Mouse (Mus musculus) cortical plate, adult 2 months (tissue): ENCODE measurements at regions not wholly inside any gene's neighbourhood (a gene's known extent, or its start where the extent isn't known, plus 50 kb on each side); places are given as distances from the start of the nearest gene placed in this dataset.

ENCODE experiments used
- H3K27ac ChIP-seq: fragments of 200-500 bp; 2 replicates; pipeline ENCODE4 v1.5.1; 2012; ENCODE audit warnings: low read length, control low read depth, inconsistent platforms; ENCODE audit not compliant: insufficient read depth
- H3K4me1 ChIP-seq: fragments of 200-500 bp; 2 replicates; pipeline ENCODE4 v1.6.1; 2011; ENCODE audit warnings: low read length; ENCODE audit not compliant: control insufficient read depth, insufficient read depth
- H3K4me3 ChIP-seq: fragments of 200-500 bp; 2 replicates; pipeline ENCODE4 v1.5.1; 2011; ENCODE audit warnings: mild to moderate bottlenecking, low read length, control low read depth; ENCODE audit not compliant: insufficient read depth
- CTCF ChIP-seq: fragments of 200-500 bp; IDR thresholded peaks from 2 replicates; pipeline ENCODE4 v1.5.1; 2011; ENCODE audit warnings: mild to moderate bottlenecking, control low read depth, low read length; ENCODE audit not compliant: insufficient read depth; ENCODE audit errors: extremely low read depth
- POLR2A ChIP-seq: fragments of 200-500 bp; IDR thresholded peaks from 2 replicates; pipeline ENCODE4 v1.6.1; 2011; ENCODE audit warnings: mild to moderate bottlenecking, low read length, control low read depth; ENCODE audit not compliant: insufficient read depth; ENCODE audit errors: extremely low read depth

DNA sequence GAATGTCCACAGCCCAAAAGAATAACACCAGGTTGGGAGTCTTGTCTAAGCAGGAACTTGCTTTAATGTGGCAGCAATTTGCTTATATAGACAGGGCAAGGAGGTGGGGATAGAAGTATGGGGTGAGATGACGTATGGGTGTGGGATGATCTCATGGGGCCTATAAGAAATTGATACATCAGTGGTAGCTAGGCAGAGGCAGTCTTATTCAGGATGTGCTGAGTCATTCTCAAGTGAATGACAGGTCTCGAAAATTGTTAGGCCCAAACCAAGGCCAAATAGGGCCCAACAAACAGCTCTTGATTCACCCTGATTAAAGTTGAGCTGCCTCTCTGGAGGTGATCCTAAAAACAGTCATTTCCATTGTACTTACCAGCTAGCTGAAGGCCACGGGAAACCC lies 162.3 kb upstream of the Zc3h12c start:
- Histone ChIP-seq H3K4me3 (no peak overlapping the region), H3K27ac (no peak overlapping the region), H3K4me1 (no peaks in the 10 kb centered on the region)
- TF ChIP-seq CTCF (no peak), POLR2A (no peak)

DNA sequence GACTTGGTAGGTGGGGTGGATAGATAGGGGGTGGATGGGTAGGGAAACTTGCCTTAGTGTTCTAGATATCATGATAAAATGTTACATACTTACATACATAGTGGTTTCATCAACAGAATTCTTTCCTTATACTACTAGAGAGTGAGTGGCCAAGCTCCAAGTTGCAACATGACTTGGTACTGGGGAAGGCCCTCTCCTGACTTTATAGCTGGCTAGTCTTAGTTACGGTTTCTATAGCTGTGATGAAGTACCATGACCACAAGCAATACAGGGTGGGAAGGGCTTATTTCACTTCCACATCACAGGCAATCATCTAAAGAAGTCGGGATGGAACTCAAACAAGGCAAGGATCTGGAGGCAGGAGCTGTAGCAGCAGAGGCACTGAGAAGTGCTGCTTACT lies 156.0 kb upstream of the Zc3h12c start:
- no peaks in the 10 kb centered on the region for H3K4me1 ChIP-seq
- H3K27ac ChIP-seq = no peak overlapping the region
- no peak for TF ChIP-seq POLR2A
- no peak for TF ChIP-seq CTCF
- H3K4me3 ChIP-seq = no peak overlapping the region

DNA sequence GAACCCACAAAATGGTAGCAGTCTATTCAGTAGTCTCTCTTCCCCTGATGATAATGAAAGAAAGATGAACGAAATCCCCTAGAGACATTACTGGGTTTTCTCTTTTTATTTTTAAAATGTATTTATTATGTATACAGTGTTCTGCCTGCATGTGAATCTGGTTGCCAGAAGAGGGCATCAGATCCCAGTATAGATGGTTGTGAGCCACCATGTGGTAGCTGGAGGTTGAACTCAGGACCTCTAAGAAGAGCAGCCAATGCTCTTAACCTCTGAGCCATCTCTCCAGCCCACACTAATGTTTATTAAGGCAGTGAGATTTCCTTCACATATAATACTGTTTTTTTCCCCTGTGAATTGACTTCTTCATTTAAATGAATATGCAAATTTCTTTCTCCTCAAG lies 155.4 kb upstream of the Zc3h12c start:
- Histone ChIP-seq H3K4me1 (no peaks in the 10 kb centered on the region), H3K27ac (no peak overlapping the region), H3K4me3 (no peak overlapping the region)
- TF ChIP-seq POLR2A = no peak
- TF ChIP-seq CTCF = 0 out of 2 replicates have a peak, but pooled peaks have one; percentile 14

DNA sequence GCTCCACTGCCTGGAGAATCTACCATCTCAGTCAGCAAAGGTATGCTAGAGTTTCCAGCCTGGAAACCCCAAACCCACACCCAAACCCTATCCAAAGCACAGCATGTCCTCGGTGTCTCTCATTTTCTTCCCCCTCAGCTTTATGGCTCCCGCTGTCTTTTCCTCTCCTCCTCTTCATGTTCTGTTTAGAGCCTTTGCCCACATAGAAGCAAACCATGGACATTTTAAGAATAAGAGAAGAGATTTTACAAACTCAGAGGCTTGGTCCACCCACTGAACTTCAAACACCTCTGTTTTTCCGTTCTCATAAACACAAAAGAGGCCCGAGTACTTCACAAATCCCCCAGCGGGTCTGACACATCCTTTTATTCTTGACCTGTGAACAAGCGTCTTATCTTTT lies 154.9 kb upstream of the Zc3h12c start:
- H3K4me1 ChIP-seq = no peaks in the 10 kb centered on the region
- no peak overlapping the region for H3K27ac ChIP-seq
- TF ChIP-seq POLR2A (no peak), CTCF (no peak)
- no peak overlapping the region for H3K4me3 ChIP-seq

DNA sequence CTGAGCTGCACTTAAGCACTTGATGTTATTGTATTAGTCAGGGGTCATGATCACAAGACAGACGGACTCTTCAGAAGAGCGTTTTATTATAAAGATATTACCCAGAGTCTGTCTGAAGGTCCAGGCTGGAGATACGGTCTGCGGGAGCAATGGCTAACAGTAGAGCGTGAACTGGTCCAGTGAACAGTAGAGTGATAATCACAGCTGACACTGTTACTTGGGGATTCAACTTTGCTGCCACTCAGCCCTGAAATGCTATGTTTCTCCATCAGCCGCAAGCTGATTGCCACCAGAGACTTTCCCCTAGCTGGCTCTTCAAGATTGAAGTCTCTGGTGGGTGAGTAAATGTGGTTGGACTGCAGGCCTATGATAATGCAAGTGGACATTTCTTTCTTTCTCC lies 133.1 kb upstream of the Zc3h12c start:
- Histone ChIP-seq H3K4me1 (no peaks in the 10 kb centered on the region), H3K4me3 (no peak overlapping the region)
- TF ChIP-seq POLR2A (no peak), CTCF (no peak)

DNA sequence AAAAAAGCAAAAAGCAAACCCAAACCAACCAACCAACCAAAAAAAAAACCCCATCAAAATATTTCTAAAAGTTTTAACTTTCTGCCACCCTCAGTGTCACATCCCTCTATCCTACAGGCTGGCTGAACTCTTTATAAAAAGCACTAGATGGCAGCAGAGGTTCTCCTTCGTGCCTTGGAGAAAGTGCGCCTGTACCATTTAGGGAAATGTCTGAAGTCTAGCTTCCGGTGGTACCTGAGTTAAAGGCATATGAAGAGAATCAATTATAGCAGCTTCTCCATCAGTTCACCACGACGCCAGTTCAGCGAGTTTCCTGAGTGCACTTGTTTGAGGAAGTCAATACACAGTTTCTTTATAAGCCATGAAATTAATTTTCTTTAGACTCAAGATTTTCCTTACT lies 130.0 kb upstream of the Zc3h12c start:
- H3K27ac ChIP-seq = no peak overlapping the region
- H3K4me3 ChIP-seq = no peak overlapping the region
- TF ChIP-seq POLR2A = no peak
- peak; percentile 87 for TF ChIP-seq CTCF
- H3K4me1 ChIP-seq = no peaks in the 10 kb centered on the region

More for the DNA sequence above, 133.1 kb upstream of the Zc3h12c start:
- no peak overlapping the region for H3K27ac ChIP-seq

DNA sequence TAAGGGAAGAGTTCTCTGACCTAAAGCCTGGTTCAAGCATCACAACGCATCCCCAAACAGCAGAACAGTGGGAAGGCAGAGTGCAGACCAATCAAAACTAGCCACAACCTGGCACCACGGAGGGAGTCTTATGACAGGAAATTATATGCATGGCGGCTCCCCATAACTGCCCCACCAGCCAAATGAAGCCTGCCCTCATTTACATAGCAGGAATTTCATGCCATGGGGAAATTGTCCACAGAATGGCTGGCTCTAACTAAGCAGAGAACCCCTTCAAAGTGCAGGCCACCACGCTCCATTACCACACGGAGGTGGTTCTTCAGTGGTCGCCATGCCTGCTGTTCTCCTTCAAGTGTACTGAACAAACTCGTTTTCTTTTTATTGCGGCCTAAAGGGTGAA lies 126.3 kb upstream of the Zc3h12c start:
- Histone ChIP-seq H3K4me1 (no peaks in the 10 kb centered on the region), H3K27ac (no peak overlapping the region), H3K4me3 (no peak overlapping the region)
- TF ChIP-seq POLR2A (no peak), CTCF (no peak)

DNA sequence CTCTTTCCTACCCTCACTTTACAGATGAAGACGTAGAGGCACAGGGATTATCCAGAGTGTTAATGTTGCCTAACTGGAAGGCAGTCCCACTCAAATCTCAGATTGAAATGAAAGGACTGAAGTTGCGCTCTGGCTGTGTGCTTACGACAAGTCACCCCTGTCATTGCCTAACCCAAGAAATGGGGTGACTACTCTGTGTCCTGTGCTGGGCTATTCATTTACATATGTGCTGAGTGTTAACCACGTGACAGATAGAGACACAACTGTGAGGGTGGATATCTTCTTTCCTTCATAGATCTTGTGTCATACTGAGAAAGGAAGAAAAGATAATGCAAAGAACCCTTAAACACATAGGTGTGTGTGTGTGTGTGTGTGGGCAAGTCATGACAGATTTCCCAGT lies 120.7 kb upstream of the Zc3h12c start:
- TF ChIP-seq CTCF (no peak), POLR2A (no peak)
- Histone ChIP-seq H3K4me1 (no peaks in the 10 kb centered on the region; the same call in 1 of the 2 replicates), H3K27ac (no peak overlapping the region), H3K4me3 (no peak overlapping the region)

DNA sequence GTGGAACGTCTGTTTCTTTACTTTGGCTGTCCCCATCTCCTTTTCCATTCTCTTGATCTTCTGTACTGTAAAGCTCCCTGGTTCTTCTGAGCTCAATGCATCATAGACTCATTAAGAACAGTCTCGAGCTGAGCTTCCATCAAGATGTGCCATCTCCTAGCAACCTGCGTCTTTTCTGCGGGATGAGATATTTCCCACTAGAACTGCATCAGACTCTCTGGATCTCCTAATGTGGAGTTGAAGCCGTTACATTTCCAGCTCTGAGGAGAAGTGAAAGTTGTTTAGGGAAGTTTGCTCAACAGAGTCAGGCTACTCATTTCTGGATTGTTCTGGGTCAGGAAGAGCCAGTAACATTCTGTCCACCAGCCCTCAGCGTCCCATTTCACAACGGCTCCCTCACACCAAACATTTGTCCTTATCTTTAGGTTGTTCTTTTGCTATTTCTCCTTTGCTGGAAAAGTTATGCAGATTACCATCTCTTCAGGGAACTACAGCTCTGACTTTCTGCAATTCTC lies 119.4 kb upstream of the Zc3h12c start:
- TF ChIP-seq CTCF (no peak), POLR2A (no peak)
- Histone ChIP-seq H3K4me1 (no peaks in the 10 kb centered on the region; the same call in 1 of the 2 replicates), H3K4me3 (no peak overlapping the region), H3K27ac (no peak overlapping the region)

DNA sequence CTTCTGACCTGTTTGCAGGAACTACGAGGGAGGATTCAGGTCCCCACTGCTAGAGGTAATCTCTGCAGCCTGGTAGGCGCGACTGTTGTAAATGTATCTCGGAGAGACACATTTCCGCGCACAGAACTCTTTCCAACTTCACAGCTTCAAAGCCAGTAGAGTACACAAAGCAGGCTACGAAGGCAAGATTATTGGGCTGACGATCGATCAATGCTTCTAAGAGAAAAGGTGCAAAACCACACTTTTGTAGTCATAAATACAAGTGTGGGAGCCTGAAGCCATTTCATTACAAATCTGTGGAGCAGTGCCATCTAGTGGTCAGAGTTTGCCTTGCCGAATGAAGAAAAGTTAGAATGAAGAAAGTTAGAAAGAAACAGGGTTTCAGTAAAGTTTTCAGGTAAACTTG lies 118.9 kb upstream of the Zc3h12c start:
- peak overlapping the region; percentile 8; the same call in 1 of the 2 replicates for H3K4me3 ChIP-seq
- TF ChIP-seq POLR2A (no peak), CTCF (peak; percentile 57; the same call in 1 of the 2 replicates)
- H3K27ac ChIP-seq = no peak overlapping the region
- no peaks in the 10 kb centered on the region; the same call in 1 of the 2 replicates for H3K4me1 ChIP-seq
